Mouse (Mus musculus) megakaryocyte, embryonic 14.5 days (primary cell): ENCODE measurements around the gene Sft2d1.

Experiments used
- FLI1 ChIP-seq: IDR thresholded peaks from 2 replicates; pipeline ENCODE4 v1.6.1; 2012; ENCODE audit warnings: low read length, inconsistent platforms, mixed read lengths
- GATA1 ChIP-seq: IDR thresholded peaks from 3 replicates; pipeline ENCODE4 v1.6.1; 2012; ENCODE audit warnings: mixed read lengths, low read length, inconsistent platforms, borderline replicate concordance

DNA sequence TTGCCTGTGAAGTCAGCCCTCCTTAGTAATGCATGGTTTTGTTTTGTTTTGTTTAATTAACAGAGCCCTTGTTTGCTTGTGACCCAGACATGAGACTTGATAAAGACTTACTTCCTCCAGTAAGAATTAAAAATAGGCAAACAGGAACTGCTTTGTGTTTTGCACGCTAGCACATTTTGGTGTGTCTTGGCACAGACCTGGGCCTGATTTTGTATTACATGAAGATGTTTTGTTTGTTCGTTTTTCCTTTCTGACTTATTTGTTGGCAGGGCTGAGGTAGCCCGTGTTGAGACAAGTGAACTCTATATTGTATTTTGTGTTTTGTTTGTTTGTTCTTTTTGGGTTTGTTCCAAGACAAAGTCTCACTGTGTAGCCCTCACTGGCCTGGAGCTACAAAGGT lies 849 bp downstream of the Sft2d1 start:
- TF ChIP-seq GATA1 (no peak), FLI1 (no peak)
